27 mouse cellular contexts compared by ENCODE assay signal in the genomic region with DNA sequence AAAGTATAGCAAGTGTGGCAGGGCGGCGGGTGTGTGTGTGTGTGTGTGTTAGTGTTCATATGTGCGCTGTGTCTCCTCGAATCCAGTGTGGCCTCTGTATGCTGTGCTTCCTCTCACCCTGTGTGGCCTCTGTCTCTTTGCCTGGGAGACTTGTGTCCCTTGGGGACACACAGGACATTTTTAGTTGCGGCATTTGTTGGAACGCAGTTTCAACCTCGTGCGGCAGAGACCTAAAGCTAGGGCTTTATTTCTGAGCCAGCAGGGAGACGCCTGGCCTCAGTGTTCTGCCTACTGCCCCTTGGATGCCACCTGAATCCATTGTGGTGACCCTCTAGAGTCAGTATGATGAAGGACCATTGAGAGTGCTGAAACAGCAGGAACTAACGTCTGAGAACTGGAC. TPM values are rescaled to one million over a fixed set of nuclear protein-coding genes. Genes with fewer than 3 reads are reported as not detected.
DNase-seq lines count a peak whose midpoint lies in the region; ATAC-seq and TF ChIP-seq lines count a peak whose summit lies in the region.
"Had no signal": no experiment of that assay in that cellular context is flagged by ENCODE, and none has a peak within 500 bp of the region (broad histone marks: within the 10 kb centered on the region; RNA-seq: fewer than 3 reads in every experiment).

No protein-coding gene starts in this region.

- intact Hi-C loops in heart, postnatal 14 days (cut with DNase I): no loop called here

- no peaks in the 10 kb centered on the region for H3K9me3 ChIP-seq in midbrain, embryonic 11.5 days (ENCODE audit: control insufficient read depth, low read length)
- H3K9me3 ChIP-seq in midbrain, postnatal 0 days (ENCODE audit: low read length): no peaks in the 10 kb centered on the region
- H3K9me3 ChIP-seq: embryonic facial prominence, embryonic 13.5 days; embryonic facial prominence, embryonic 15.5 days; forebrain, embryonic 10.5 days; forebrain, embryonic 12.5 days had no signal

- no peak for TF ChIP-seq CTCF in midbrain, postnatal 0 days (IDR thresholded peaks at IDR 0.05)

- DNase-seq in heart, adult 11 months: peak; percentile 93
- no peak for DNase-seq in heart, postnatal 14 days
- peak; percentile 10 for DNase-seq in midbrain, embryonic 11.5 days (ENCODE audit: low spot score, missing footprints)
- DNase-seq in midbrain, postnatal 0 days (ENCODE audit: low spot score): no peak
- DNase-seq in spleen, adult 12 weeks (ENCODE audit: low spot score): no peak
- DNase-seq: adrenal gland, adult 2 months; adrenal gland, postnatal 10 days; adrenal gland, postnatal 25 days; cerebellum, adult 11 months; cerebellum, adult 18-20 months; cerebellum, adult 8-10 months; cerebellum, adult 9-11 months; cerebellum, postnatal 14 days; cerebellum, postnatal 36 days; embryo, embryonic 11 days had no signal

- H3K4me3 ChIP-seq in midbrain, embryonic 11.5 days (ENCODE audit: low read depth, low read length): no peak overlapping the region
- no peak overlapping the region for H3K4me3 ChIP-seq in midbrain, postnatal 0 days (ENCODE audit: low read depth, low read length)
- H3K4me3 ChIP-seq: embryonic facial prominence, embryonic 13.5 days; embryonic facial prominence, embryonic 15.5 days; erythroblast, embryonic 14.5 days; forebrain, embryonic 10.5 days; forebrain, embryonic 12.5 days had no signal

- no peaks in the 10 kb centered on the region for H3K4me1 ChIP-seq in midbrain, embryonic 11.5 days (ENCODE audit: control insufficient read depth, insufficient read depth, low read length)
- no peaks in the 10 kb centered on the region for H3K4me1 ChIP-seq in midbrain, postnatal 0 days (ENCODE audit: insufficient read depth, low read length)
- H3K4me1 ChIP-seq: embryonic facial prominence, embryonic 13.5 days; embryonic facial prominence, embryonic 15.5 days; forebrain, embryonic 10.5 days; forebrain, embryonic 12.5 days had no signal

- no peak overlapping the region for H3K4me2 ChIP-seq in midbrain, embryonic 11.5 days
- no peak overlapping the region for H3K4me2 ChIP-seq in midbrain, postnatal 0 days (ENCODE audit: low read depth, low read length, poor library complexity, severe bottlenecking)
- H3K4me2 ChIP-seq: embryonic facial prominence, embryonic 13.5 days; embryonic facial prominence, embryonic 15.5 days; forebrain, embryonic 12.5 days had no signal

- WGBS in midbrain, embryonic 11.5 days: 89% methylated on average over 10 of the region's 10 CpGs
- WGBS in midbrain, postnatal 0 days: 86% methylated on average over 10 of the region's 10 CpGs

- ATAC-seq in midbrain, embryonic 11.5 days (ENCODE audit: low FRiP score): no peak
- ATAC-seq in midbrain, postnatal 0 days (ENCODE audit: low FRiP score): no peak
- ATAC-seq: forebrain, embryonic 14.5 days; forebrain, embryonic 16.5 days had no signal

- H3K27ac ChIP-seq in midbrain, embryonic 11.5 days (ENCODE audit: low read depth, low read length): no peak overlapping the region
- no peak overlapping the region for H3K27ac ChIP-seq in midbrain, postnatal 0 days (ENCODE audit: low read depth, low read length)
- H3K27ac ChIP-seq: embryonic facial prominence, embryonic 13.5 days; embryonic facial prominence, embryonic 15.5 days; forebrain, embryonic 10.5 days; forebrain, embryonic 12.5 days had no signal

- no peak overlapping the region for H3K9ac ChIP-seq in midbrain, embryonic 11.5 days (ENCODE audit: low read length)
- no peak overlapping the region for H3K9ac ChIP-seq in midbrain, postnatal 0 days (replicated peaks; ENCODE audit: low read length, poor library complexity, severe bottlenecking)
- H3K9ac ChIP-seq: embryonic facial prominence, embryonic 13.5 days; embryonic facial prominence, embryonic 15.5 days had no signal

- H3K27me3 ChIP-seq in midbrain, embryonic 11.5 days (ENCODE audit: control insufficient read depth, insufficient read depth, low read length): no peaks in the 10 kb centered on the region
- no peaks in the 10 kb centered on the region for H3K27me3 ChIP-seq in midbrain, postnatal 0 days (ENCODE audit: insufficient read depth, low read length)

- H3K36me3 ChIP-seq in midbrain, embryonic 11.5 days (ENCODE audit: control insufficient read depth, insufficient read depth, low read length): no peaks in the 10 kb centered on the region
- no peaks in the 10 kb centered on the region for H3K36me3 ChIP-seq in midbrain, postnatal 0 days (ENCODE audit: insufficient read depth, low read length)
- H3K36me3 ChIP-seq: embryonic facial prominence, embryonic 13.5 days; embryonic facial prominence, embryonic 15.5 days; forebrain, embryonic 10.5 days; forebrain, embryonic 12.5 days had no signal

RNA-seq across cellular contexts. Expression of a gene that starts 9.0 kb away (rescaled TPM):
- total RNA-seq in heart, postnatal 14 days (2021): not detected
- polyA plus RNA-seq in midbrain, embryonic 11.5 days (2014; fragmentation: Nextera tagmentation; extraction: Ambion mirVana): 0.22 TPM in 1 of 2 replicates, not detected in the other
- total RNA-seq in midbrain, postnatal 0 days (2014; rRNA removed): not detected in 2 replicates
- 0.28 TPM in 1 of 2 replicates, not detected in the other for polyA plus RNA-seq in midbrain, postnatal 0 days (2015; fragmentation: Nextera tagmentation; extraction: Ambion mirVana)
- total RNA-seq: adrenal gland, adult 2 months; adrenal gland, postnatal 25 days; common myeloid progenitor, adult 5-6 weeks; MEL had no signal
- polyA plus RNA-seq: brain, embryonic 14.5 days; C2C12; embryonic facial prominence, embryonic 11.5 days; erythroblast, embryonic 14.5 days; forebrain, embryonic 10.5 days; forebrain, embryonic 12.5 days; forebrain, embryonic 16.5 days had no signal

RNA-seq across cellular contexts. Expression of a gene that starts 9.6 kb away (rescaled TPM):
- 1 to 10 TPM in 1 of 2 experiments, under 1 TPM in 1; 0.73 to 2.1 TPM for total RNA-seq in heart, postnatal 14 days (2021)
- 0.41 and 0.44 TPM in 2 replicates for polyA plus RNA-seq in midbrain, embryonic 11.5 days (2014; fragmentation: Nextera tagmentation; extraction: Ambion mirVana)
- 0.05 and 0.82 TPM in 2 replicates for total RNA-seq in midbrain, postnatal 0 days (2014; rRNA removed)
- 0.26 and 0.36 TPM in 2 replicates for polyA plus RNA-seq in midbrain, postnatal 0 days (2015; fragmentation: Nextera tagmentation; extraction: Ambion mirVana)
- total RNA-seq: MEL had no signal
- polyA plus RNA-seq: erythroblast, embryonic 14.5 days had no signal

Comparison
In these comparisons a context has a peak if more than half of its experiments do, and no peak if none do; other contexts are left out.
1. DNase-seq: peak in heart, adult 11 months (single experiment) and midbrain, embryonic 11.5 days (single experiment); none in heart, postnatal 14 days (0 of 2), midbrain, postnatal 0 days (single experiment) and spleen, adult 12 weeks (single experiment).